Mouse (Mus musculus) retina, embryonic 14.5 days (tissue): ENCODE results near the gene Mcm8.

ENCODE experiments used
- DNase-seq: peaks from one replicate; pipeline ENCODE4 v3.0.0-alpha.2; 2015; ENCODE audit warnings: low spot score

Gene Mcm8

GRCm38 (mm10) chr2:132815608-132816314 is at the start of gene Mcm8, which contains the start of gene Trmt6:
Mcm8 (plus strand) TSS chr2:132816141.
Trmt6 (minus strand) TSS chr2:132816055.
- peak; percentile 96 for DNase-seq

- DNase-seq: no peak
Observed at GRCm38 (mm10) chr2:132770822-132771221, 45.1 kb upstream of the Mcm8 start.

- no peak for DNase-seq
Observed at GRCm38 (mm10) chr2:132780978-132781377, 35.0 kb upstream of the Mcm8 start, which contains the start of gene Chgb. Chgb (plus strand) TSS chr2:132781278.

- peak; percentile 95 for DNase-seq
Observed at GRCm38 (mm10) chr2:132781439-132782068, 34.4 kb upstream of the Mcm8 start.

GRCm38 (mm10) chr2:132784039-132784438 is 31.9 kb upstream of the Mcm8 start:
- DNase-seq: no peak

- no peak for DNase-seq
Observed at GRCm38 (mm10) chr2:132793441-132794203, 22.3 kb upstream of the Mcm8 start.

- no peak for DNase-seq
Observed at GRCm38 (mm10) chr2:132794204-132794586, 21.7 kb upstream of the Mcm8 start.

- no peak for DNase-seq
Observed at GRCm38 (mm10) chr2:132802976-132803375, 13.0 kb upstream of the Mcm8 start.

GRCm38 (mm10) chr2:132841071-132841470 is 25.1 kb downstream of the Mcm8 start:
- DNase-seq: no peak

- DNase-seq: peak; percentile 94
Observed at GRCm38 (mm10) chr2:132846407-132847358, 30.7 kb downstream of the Mcm8 start, which contains the start of gene Crls1. Crls1 (plus strand) TSS chr2:132846666.

GRCm38 (mm10) chr2:132847581-132847980 is 31.6 kb downstream of the Mcm8 start:
- DNase-seq: peak; percentile 13

- DNase-seq: no peak
Observed at GRCm38 (mm10) chr2:132848361-132848760, 32.4 kb downstream of the Mcm8 start.

GRCm38 (mm10) chr2:132849141-132849540 is 33.2 kb downstream of the Mcm8 start:
- no peak for DNase-seq

GRCm38 (mm10) chr2:132853051-132853450 is 37.1 kb downstream of the Mcm8 start:
- no peak for DNase-seq

- no peak for DNase-seq
Observed at GRCm38 (mm10) chr2:132856333-132856732, 40.4 kb downstream of the Mcm8 start.

- DNase-seq: no peak
Observed at GRCm38 (mm10) chr2:132860435-132860834, 44.5 kb downstream of the Mcm8 start.

GRCm38 (mm10) chr2:132861456-132861855 is 45.5 kb downstream of the Mcm8 start:
- no peak for DNase-seq

- DNase-seq: no peak
Observed at GRCm38 (mm10) chr2:132863325-132863724, 47.4 kb downstream of the Mcm8 start.

- DNase-seq: no peak
Observed at GRCm38 (mm10) chr2:132867521-132867920, 51.6 kb downstream of the Mcm8 start.

GRCm38 (mm10) chr2:132869682-132870081 is 53.7 kb downstream of the Mcm8 start:
- no peak for DNase-seq

GRCm38 (mm10) chr2:132870286-132870685 is 54.3 kb downstream of the Mcm8 start:
- no peak for DNase-seq

- DNase-seq: no peak
Observed at GRCm38 (mm10) chr2:132871663-132872062, 55.7 kb downstream of the Mcm8 start.
